Mouse (Mus musculus) spleen, adult 2 months (tissue): ENCODE results near the gene Padi2.

Experiments
- CTCF ChIP-seq: fragments of 200-500 bp; IDR thresholded peaks from 2 replicates; pipeline ENCODE4 v1.5.1; 2011; ENCODE audit warnings: mild to moderate bottlenecking, inconsistent platforms; ENCODE audit not compliant: insufficient read depth, insufficient read length, insufficient replicate concordance; ENCODE audit errors: extremely low read depth
- POLR2A ChIP-seq: fragments of 200-500 bp; IDR thresholded peaks from 2 replicates; pipeline ENCODE4 v1.6.1; 2011; ENCODE audit warnings: low read depth, low read length, inconsistent platforms

- TF ChIP-seq CTCF (no peak), POLR2A (no peak)
Observed at GRCm38 (mm10) chr4:140872686-140872992, 33.5 kb upstream of the Padi2 start.
